Mouse (Mus musculus) cortical plate, adult 2 months (tissue): ENCODE data around the gene Plcb3.
A peak's percentile ranks its signal among the peaks of the same experiment; 100 is the strongest.

ENCODE experiments used
- CTCF ChIP-seq: fragments of 200-500 bp; IDR thresholded peaks from 2 replicates; pipeline ENCODE4 v1.5.1; 2011; ENCODE audit warnings: mild to moderate bottlenecking, control low read depth, low read length; ENCODE audit not compliant: insufficient read depth; ENCODE audit errors: extremely low read depth
- POLR2A ChIP-seq: fragments of 200-500 bp; IDR thresholded peaks from 2 replicates; pipeline ENCODE4 v1.6.1; 2011; ENCODE audit warnings: mild to moderate bottlenecking, low read length, control low read depth; ENCODE audit not compliant: insufficient read depth; ENCODE audit errors: extremely low read depth

- TF ChIP-seq CTCF (no peak), POLR2A (peak; percentile 71; the same call in 1 of the 2 replicates)
Observed at GRCm38 (mm10) chr19:6909507-6910289, 66.6 kb downstream of the Plcb3 start, which contains the start of the genes Trmt112 and Prdx5.
